Mouse (Mus musculus): ENCODE data around the gene Clcn6.

- TF ChIP-seq POLR2A (IDR thresholded peaks at IDR 0.05; ENCODE audit: extremely low read depth, insufficient read depth, low read length) = no peak
- no peak for TF ChIP-seq CTCF (IDR thresholded peaks at IDR 0.05; ENCODE audit: extremely low read depth, insufficient read depth, low read length)
Observed at GRCm38 (mm10) chr4:148044113-148044512, 5.5 kb upstream of the Clcn6 start.

Measured in cortical plate, adult 2 months (tissue).